Mouse (Mus musculus) kidney, embryonic 16.5 days (tissue): ENCODE results near the gene Ttc9. TPM values are rescaled to one million over a fixed set of nuclear protein-coding genes. Genes with fewer than 3 reads are reported as not detected.
A peak's percentile ranks its signal among the peaks of the same experiment; 100 is the strongest.

Experiments used
- ATAC-seq: fragments of 200-750 bp; cut with Nextera tagmentation; 2 replicates; pipeline ENCODE4 v1.8.0; 2017; ENCODE audit warnings: moderate TSS enrichment; ENCODE audit not compliant: low FRiP score, low TSS enrichment
- H3K27ac ChIP-seq: fragments of 300-500 bp; sonication (generic); 2 replicates; pipeline ENCODE4 v1.5.1; 2014; ENCODE audit warnings: low read length
- H3K27me3 ChIP-seq: fragments of 300-500 bp; sonication (generic); 2 replicates; pipeline ENCODE4 v1.6.1; 2014; ENCODE audit warnings: low read length, control low read depth, mixed read lengths; ENCODE audit not compliant: insufficient read depth
- H3K36me3 ChIP-seq: fragments of 300-500 bp; sonication (generic); 2 replicates; pipeline ENCODE4 v1.6.1; 2014; ENCODE audit warnings: low read length, control low read depth, mixed read lengths; ENCODE audit not compliant: insufficient read depth
- H3K4me1 ChIP-seq: fragments of 300-500 bp; sonication (generic); 2 replicates; pipeline ENCODE4 v1.6.1; 2014; ENCODE audit warnings: low read length, control low read depth, mixed read lengths; ENCODE audit not compliant: insufficient read depth
- H3K4me2 ChIP-seq: fragments of 300-500 bp; sonication (generic); replicated peaks from 2 replicates; pipeline ENCODE4 v1.6.1; 2014; ENCODE audit warnings: low read depth, low read length
- H3K4me3 ChIP-seq: fragments of 300-500 bp; sonication (generic); 2 replicates; pipeline ENCODE4 v1.5.1; 2014; ENCODE audit warnings: mild to moderate bottlenecking, low read length
- H3K9ac ChIP-seq: fragments of 300-500 bp; sonication (generic); replicated peaks from 2 replicates; pipeline ENCODE4 v1.6.1; 2014; ENCODE audit warnings: low read length
- H3K9me3 ChIP-seq: fragments of 300-500 bp; sonication (generic); 2 replicates; pipeline ENCODE4 v1.6.1; 2016; ENCODE audit warnings: low read length, control low read depth
- WGBS: fragments of 180-500 bp; shearing (Covaris S2); extraction: QIAGEN DNeasy Blood & Tissue Kit; methylation state at CpG from one replicate; pipeline ENCODE4 v1.1.7; 2014; 5-methylcytosine and 5-hydroxymethylcytosine counted together
- polyA plus RNA-seq: library from polyadenylated mRNA; unstranded; fragments of >200 nt; fragmentation: Nextera tagmentation; extraction: Ambion mirVana; gene quantifications from 2 replicates; pipeline ENCODE4 v1.2.1, GENCODE M21; 2015

The Ttc9 gene
- polyA plus RNA-seq, 1 experiment from 2014 or later = 1.8 TPM

DNA sequence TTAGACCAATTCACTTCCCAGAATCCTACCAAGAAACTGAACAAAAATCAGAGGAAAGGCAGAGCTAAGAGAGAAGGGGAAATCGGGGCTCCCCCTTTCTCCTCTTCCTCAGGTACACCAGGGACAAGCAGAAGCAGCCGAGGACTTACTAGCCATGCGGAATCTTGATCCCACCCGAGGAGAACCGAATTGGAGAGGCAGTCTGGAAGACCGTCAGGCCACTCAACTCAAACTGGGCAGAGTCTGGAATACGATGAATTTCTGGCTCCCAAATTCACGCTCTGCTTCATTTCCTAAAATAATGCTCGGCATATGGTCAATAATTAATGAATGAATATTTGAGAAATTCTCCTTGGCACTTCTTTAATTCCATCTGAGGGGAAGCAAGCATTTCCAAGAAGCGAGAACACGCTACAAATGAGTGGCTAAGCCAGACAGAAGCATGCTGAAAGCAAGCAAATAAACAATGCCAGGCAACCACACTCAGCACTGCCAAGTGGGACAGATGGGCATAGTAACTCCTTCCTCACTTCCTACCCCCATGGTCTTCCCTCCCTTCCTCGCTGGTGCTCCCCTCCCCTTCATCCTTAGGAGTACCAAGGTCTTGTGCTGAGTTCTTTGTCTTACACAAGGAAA lies 4.7 kb upstream of the Ttc9 start:
- Histone ChIP-seq H3K27me3 (peaks cover 36% of the 10 kb centered on the region), H3K4me3 (no peak overlapping the region), H3K9ac (no peak overlapping the region), H3K4me2 (no peak overlapping the region), H3K9me3 (no peaks in the 10 kb centered on the region), H3K4me1 (peaks cover 5% of the 10 kb centered on the region), H3K27ac (no peak overlapping the region), H3K36me3 (no peaks in the 10 kb centered on the region)
- ATAC-seq = no peak
- WGBS = 74% methylated on average over 12 of the region's 12 CpGs

DNA sequence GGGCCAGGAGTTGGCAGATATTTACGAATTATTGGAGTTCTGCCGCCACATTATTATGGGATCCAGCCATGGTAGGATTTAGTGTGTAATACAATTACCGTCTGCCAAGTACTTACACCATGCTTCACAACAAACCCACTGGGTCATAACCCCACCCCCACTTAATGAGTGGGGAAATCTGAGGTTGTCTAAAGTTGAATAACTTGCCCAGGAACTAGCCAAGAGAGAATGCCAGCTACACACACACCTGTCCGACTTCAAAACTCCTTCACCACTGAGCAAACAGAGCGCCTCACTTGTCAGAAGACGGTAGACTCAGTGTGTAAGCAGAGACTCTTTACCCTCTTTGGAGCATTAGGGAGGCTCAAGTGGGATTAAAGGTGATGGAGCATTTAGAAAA lies 3.6 kb upstream of the Ttc9 start:
- WGBS = 80% methylated on average over 6 of the region's 6 CpGs
- ATAC-seq = no peak

DNA sequence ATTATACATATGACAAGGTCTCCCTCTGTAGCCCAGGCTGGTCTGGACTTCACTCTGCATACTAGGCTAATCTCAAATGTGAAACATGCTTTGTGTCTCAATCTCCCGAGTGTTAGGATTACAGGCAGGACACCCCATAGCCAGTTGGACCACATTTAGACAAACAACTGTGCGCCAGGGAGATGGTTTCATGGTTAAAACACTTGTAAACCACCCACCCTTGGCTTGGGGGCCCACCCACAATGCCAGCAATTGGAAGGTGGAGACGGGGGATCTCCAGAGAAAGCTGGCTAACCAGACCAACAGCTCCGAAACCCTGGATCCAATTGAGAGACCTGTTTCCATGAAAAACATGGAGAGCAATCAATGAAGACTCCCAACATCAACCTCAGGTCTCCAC lies 3.0 kb upstream of the Ttc9 start:
- H3K27me3 ChIP-seq = peaks cover 53% of the 10 kb centered on the region
- no peak overlapping the region for H3K9ac ChIP-seq
- H3K27ac ChIP-seq = no peak overlapping the region
- H3K4me1 ChIP-seq = peaks cover 11% of the 10 kb centered on the region
- 80% methylated on average over 4 of the region's 4 CpGs for WGBS
- no peaks in the 10 kb centered on the region for H3K36me3 ChIP-seq
- H3K4me3 ChIP-seq = no peak overlapping the region
- no peak for ATAC-seq
- H3K4me2 ChIP-seq = no peak overlapping the region
- H3K9me3 ChIP-seq = no peaks in the 10 kb centered on the region

More for the DNA sequence above, 3.6 kb upstream of the Ttc9 start:
- Histone ChIP-seq H3K4me3 (no peak overlapping the region), H3K9ac (no peak overlapping the region), H3K27ac (no peak overlapping the region), H3K27me3 (peaks cover 47% of the 10 kb centered on the region), H3K4me1 (peaks cover 11% of the 10 kb centered on the region), H3K36me3 (no peaks in the 10 kb centered on the region), H3K9me3 (no peaks in the 10 kb centered on the region), H3K4me2 (no peak overlapping the region)

DNA sequence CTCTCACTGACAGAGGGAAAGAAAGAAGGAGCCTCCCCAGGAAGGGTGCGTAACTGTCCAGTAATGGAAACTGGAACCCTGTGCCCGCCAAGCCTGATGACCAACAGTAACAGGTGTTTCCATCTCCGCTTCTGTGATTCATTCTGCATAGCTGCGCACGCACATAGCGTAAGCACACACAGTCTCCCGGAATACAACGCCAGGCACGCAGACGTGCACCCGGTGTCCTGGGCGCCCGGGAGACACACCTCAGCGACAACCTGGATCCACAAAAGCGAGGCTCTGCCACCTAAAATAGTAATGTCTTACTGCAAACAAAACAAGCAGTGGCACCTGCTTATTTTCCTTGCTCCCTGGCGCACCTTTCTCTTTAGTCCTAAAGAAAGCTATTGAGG lies 532 bp upstream of the Ttc9 start:
- 1% methylated on average over 16 of the region's 16 CpGs for WGBS
- Histone ChIP-seq H3K4me2 (peak overlapping the region; percentile 98), H3K4me1 (peaks cover 11% of the 10 kb centered on the region), H3K27me3 (peaks cover 61% of the 10 kb centered on the region), H3K9ac (0 out of 2 replicates have a peak overlapping the region, but pooled peaks have one; percentile 68), H3K4me3 (peak overlapping the region; percentile 60), H3K27ac (no peak overlapping the region), H3K36me3 (no peaks in the 10 kb centered on the region), H3K9me3 (no peaks in the 10 kb centered on the region)
- ATAC-seq = peak; percentile 51; the same call in 1 of the 2 replicates

DNA sequence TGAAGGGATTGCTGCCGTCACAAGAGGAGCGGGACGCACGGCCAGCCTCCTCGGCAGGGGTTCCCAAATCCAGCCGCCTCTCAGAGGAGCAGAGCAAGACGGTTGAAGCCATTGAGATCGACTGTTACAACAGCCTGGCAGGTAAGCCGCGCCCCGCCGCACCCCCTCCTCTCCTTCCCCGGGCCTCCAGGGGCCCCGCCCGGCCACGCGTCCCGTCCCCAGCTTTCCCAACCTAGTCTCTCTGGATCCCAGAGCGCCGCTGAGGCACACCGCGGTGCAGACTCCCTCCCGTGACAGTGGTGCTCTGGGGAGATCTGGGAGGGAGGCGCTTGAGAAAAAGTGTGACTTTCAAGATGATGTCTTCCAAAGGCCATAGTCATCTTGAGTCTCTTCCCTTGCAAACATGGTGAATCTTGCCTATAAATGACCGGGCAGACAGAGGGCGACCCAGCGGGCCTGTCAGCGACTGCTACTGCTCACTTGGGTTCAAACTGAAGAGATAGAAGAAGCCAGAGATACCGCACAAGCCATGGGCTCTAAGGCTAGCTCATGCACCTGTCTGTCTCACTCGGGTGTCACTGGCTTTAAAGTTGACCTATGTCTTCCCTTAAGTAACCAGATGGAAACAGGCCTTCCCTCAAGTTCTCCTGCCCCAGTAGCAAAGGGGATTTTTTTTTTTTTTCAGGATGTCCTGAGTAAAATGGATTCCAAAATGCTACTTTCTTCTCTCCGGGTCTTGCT lies 782 bp downstream of the Ttc9 start:
- Histone ChIP-seq H3K36me3 (no peaks in the 10 kb centered on the region), H3K4me2 (peak overlapping the region; percentile 98), H3K27me3 (peaks cover 56% of the 10 kb centered on the region), H3K4me3 (peak overlapping the region; percentile 60), H3K9me3 (no peaks in the 10 kb centered on the region), H3K4me1 (peaks cover 11% of the 10 kb centered on the region), H3K9ac (peak overlapping the region; percentile 68), H3K27ac (no peak overlapping the region)
- peak; percentile 15; the same call in 1 of the 2 replicates for ATAC-seq
- WGBS = 2% methylated on average over 31 of the region's 31 CpGs

DNA sequence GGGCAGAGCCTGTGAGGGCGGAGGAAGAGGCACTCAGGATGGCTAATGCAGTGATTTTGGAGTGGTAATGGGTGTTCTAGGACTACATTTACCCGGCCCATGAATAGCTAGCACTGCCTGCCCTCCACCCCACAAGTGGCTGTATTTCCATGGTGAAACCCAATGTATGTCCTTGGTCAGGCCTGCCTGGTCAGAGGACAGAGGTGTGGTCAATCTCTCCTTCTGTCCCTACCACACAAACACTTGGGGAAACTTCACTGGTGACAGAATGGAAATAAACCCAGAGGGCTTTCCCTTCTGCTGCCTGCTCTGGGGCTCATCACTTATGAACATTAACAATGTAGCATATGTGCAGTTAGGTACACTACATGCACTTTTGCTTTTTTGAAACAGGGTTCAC lies 2.2 kb downstream of the Ttc9 start:
- no peak overlapping the region for H3K9ac ChIP-seq
- ATAC-seq = no peak
- peaks cover 11% of the 10 kb centered on the region for H3K4me1 ChIP-seq
- 70% methylated on average over 2 of the region's 2 CpGs for WGBS
- no peak overlapping the region for H3K4me3 ChIP-seq
- H3K9me3 ChIP-seq = no peaks in the 10 kb centered on the region
- peaks cover 51% of the 10 kb centered on the region for H3K27me3 ChIP-seq
- no peak overlapping the region for H3K4me2 ChIP-seq
- no peaks in the 10 kb centered on the region for H3K36me3 ChIP-seq
- H3K27ac ChIP-seq = no peak overlapping the region

DNA sequence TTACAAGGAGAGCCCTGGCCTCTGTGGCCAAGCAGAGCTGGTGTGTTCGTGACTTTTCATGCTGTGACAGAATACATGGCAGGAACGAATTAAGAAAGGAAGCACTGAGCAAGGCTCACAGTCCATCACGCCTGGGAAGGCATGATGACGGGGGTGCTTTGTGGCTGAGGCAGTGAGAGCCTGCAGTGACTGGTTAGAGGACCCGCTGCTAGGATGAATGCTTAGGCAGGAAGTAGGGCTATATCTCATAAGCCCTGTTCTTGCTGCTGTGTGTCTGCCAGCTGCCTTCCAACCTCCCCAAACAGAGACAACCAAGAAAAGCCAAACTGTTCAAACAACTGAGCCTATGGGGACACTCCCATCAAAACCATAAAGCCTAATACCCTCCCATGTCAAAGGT lies 9.6 kb downstream of the Ttc9 start:
- no peak overlapping the region for H3K4me2 ChIP-seq
- H3K4me3 ChIP-seq = no peak overlapping the region
- no peak overlapping the region for H3K9ac ChIP-seq

DNA sequence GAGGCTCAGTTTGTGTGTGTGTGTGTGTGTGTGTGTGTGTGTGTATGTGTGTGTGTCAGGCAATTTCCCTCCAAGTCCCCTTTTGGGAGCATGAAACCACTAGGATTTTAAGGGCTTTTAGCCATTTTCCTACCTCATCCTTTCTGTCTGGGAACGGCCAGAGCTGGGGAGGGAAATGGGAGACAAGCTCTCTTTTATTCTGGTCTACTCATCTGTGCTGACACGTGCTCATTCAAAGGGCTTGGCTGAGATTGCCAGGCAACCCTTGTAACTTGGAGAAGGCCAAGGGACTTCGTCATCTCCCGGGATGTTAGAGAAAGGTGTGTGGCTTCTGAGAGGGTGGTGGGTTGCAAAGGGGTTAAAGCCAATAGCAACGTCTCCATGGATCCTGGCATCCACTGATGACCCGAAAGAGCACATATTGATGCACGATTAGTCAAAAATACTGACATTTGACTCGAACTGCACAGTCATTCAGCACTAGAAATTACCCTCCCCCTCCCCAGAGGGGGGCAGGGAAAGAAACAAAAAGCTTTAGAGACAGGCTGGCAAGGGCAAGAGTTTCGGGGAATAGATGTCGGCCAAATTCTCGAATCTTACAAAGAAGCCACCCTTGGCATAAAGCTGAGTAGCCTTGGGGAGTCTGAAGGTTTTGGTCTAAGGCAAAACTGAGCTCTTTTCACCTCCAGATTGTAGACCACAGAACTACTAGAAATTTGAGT lies 11.5 kb downstream of the Ttc9 start:
- H3K4me3 ChIP-seq = no peak overlapping the region
- no peaks in the 10 kb centered on the region for H3K27me3 ChIP-seq
- H3K36me3 ChIP-seq = no peaks in the 10 kb centered on the region
- no peaks in the 10 kb centered on the region for H3K9me3 ChIP-seq
- no peaks in the 10 kb centered on the region for H3K4me1 ChIP-seq
- WGBS = 78% methylated on average over 11 of the region's 11 CpGs
- no peak overlapping the region for H3K27ac ChIP-seq
- H3K4me2 ChIP-seq = no peak overlapping the region
- no peak for ATAC-seq
- no peak overlapping the region for H3K9ac ChIP-seq

More for the DNA sequence above, 9.6 kb downstream of the Ttc9 start:
- WGBS = 58% methylated on average over 5 of the region's 5 CpGs
- Histone ChIP-seq H3K36me3 (no peaks in the 10 kb centered on the region), H3K27ac (no peak overlapping the region), H3K27me3 (no peaks in the 10 kb centered on the region), H3K4me1 (no peaks in the 10 kb centered on the region), H3K9me3 (no peaks in the 10 kb centered on the region)
- ATAC-seq = no peak

DNA sequence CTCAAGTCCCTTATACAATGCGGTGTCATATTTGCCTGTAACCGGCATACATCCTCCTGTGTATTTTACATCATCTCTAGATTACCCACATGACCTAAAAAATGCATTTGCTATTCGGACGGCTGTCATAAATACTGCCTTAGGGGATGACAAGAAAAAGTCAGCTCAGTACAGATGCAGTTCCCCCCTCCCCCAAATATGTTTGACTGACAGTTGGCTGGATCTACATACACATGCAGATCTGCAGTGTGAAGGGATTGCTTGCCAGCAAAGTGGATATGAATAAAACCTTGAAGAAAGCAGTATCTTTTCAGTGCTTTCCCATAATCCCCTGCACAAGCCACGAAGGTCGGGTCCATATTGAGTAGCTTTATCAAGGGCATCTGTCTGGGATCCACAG lies 15.8 kb downstream of the Ttc9 start:
- no peaks in the 10 kb centered on the region for H3K27me3 ChIP-seq
- no peaks in the 10 kb centered on the region for H3K9me3 ChIP-seq
- no peak for ATAC-seq
- H3K4me1 ChIP-seq = no peaks in the 10 kb centered on the region
- no peaks in the 10 kb centered on the region for H3K36me3 ChIP-seq
- H3K27ac ChIP-seq = no peak overlapping the region
- no peak overlapping the region for H3K9ac ChIP-seq
- WGBS = 79% methylated on average over 6 of the region's 6 CpGs
- H3K4me2 ChIP-seq = no peak overlapping the region
- H3K4me3 ChIP-seq = no peak overlapping the region

DNA sequence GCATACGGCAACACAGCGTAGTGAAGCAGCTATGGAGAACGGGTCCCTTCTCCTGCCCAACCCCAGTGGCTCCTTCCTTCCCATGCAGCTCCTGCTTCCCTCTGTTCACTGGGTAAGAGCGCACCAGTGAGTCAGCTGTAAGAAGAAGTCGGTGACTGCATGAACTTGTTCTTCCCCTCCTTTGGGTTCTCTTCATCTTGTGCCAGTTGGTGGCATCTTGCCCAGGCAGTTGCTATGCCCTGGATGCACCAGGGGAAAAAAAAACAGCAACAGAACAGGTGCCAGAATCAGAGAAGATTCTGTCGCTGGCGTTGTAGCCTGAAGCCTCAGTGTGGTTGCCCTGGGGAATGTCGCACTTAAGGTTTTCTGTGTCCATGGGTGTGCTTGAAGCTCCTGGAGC lies 22.3 kb downstream of the Ttc9 start:
- no peak overlapping the region for H3K4me3 ChIP-seq
- H3K27ac ChIP-seq = no peak overlapping the region
- 85% methylated on average over 8 of the region's 8 CpGs for WGBS
- H3K36me3 ChIP-seq = no peaks in the 10 kb centered on the region
- no peaks in the 10 kb centered on the region for H3K27me3 ChIP-seq
- no peaks in the 10 kb centered on the region for H3K9me3 ChIP-seq
- H3K4me1 ChIP-seq = no peaks in the 10 kb centered on the region
- H3K9ac ChIP-seq = no peak overlapping the region
- no peak overlapping the region for H3K4me2 ChIP-seq
- ATAC-seq = no peak
